Mouse (Mus musculus): ENCODE data around the gene Dis3l2.

The Dis3l2 gene

GRCm38 (mm10) chr1:87020714-87021113, 317.1 kb downstream of the Dis3l2 start:
- no peak for DNase-seq

DNA sequence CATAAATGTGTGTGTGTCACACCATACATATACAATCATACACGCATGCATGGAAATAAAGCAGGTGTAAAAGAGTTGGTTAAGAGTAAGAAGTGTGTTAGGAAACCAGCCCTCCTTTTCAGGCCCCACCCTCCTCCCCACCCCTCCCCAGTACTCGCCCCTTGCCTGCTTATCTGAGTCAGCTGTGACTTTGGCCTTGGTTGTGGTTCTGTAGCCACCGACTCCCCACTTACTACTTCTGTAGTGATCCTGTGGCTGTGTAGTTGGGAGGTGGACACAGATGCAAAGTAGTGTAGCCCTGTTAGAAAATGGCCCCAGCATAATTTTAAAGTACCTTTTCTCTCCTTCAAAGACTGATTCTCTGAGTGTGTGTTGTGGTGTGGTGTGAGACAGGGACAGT, 318.0 kb downstream of the Dis3l2 start:
- DNase-seq = no peak

- DNase-seq = no peak
These were observed 319.9 kb downstream of the Dis3l2 start for GRCm38 (mm10) chr1:87023291-87024170.

GRCm38 (mm10) chr1:87025021-87025420, 321.4 kb downstream of the Dis3l2 start:
- DNase-seq = no peak

DNA sequence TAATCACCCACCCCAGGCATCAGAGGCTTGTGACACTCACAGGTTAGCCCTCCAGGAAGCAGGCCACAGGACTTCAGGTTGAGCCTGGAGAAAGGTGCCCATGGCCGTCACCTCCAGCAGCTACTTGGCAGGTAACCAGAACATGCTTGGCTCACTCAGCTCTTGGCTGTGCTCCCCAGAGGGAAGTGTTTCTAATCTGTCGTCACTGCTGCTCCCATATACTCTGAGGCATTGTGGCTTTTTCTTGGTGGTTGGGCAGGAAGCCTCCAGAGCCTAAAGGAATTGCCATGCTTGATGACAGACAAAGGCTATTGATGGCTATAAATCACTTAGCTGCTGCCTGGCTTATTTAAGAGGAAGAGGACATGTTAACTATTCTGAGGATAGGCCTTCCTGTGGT, 325.2 kb downstream of the Dis3l2 start:
- DNase-seq = peak; percentile 57

DNA sequence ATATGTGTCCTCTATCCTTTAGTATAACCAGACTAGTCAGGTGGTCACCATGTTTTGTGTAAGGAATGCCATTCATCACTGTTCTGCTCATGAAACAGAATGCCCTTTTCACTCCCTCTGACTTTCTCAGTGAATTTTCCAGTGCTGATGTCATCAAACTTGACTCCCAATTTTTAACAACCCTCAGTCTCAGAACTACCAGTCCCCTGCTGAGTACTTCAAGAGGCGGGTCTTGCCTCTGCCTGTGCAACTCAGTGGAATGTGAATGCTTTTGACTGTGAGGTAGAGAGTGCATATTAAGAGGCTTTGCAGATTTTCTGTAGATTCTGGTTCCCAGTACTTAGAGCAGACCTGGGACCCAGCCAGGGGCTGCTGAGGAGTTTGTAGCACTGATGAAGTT, 327.0 kb downstream of the Dis3l2 start:
- DNase-seq = no peak

- peak; percentile 71 for DNase-seq
These were observed 328.9 kb downstream of the Dis3l2 start for GRCm38 (mm10) chr1:87032466-87032865.

- DNase-seq = no peak
These were observed 332.0 kb downstream of the Dis3l2 start for GRCm38 (mm10) chr1:87035532-87036161.

- DNase-seq = no peak
These were observed 332.7 kb downstream of the Dis3l2 start for GRCm38 (mm10) chr1:87036334-87036733.

DNA sequence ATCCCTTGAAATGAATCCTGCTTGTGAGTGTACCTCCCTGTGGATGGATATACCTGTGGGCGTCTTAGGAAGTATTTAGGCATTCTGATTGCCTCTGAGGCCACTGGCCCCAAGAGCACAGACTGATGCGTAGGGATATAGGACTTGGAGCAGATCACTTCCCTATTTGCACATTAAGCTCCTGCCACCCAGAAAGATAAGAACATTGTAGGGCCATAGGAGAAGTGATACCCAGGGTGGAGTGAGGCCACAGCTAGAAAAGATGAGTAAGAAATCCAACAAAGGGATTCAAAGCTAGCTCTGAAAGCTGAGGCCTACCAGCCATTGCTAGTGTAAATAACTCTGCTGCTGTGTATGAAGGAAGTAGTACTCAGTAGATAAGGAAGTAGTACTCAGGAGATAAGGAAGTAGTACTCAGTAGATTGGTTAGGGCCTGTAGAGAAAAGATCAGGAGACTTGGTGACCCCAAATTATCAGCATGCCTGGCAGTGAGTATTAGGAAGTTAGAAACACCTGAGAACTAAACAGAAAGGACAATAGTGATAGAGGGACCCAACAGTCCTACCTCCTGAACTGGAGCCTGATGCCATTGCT, 335.0 kb downstream of the Dis3l2 start:
- DNase-seq = no peak

DNA sequence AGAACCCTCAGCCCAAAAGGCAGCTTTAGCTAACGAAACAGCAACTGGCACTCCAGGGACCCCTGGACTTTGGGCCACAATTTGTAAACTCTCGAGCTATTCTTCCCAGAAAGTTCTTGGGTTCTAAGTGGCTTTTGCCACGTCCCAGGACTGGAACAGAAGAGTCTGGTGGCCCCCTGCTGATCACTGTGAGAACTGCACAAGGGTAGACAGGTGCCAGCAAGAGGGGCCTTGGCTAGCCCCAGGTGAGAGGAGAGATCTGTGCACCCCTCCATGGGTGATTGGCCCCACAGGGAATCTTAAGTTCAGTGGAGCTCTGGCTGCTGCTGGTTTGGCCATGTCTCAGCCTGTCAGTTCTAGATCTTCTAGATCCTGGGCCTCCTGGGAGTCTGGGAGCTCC, 337.5 kb downstream of the Dis3l2 start:
- peak; percentile 50 for DNase-seq

DNA sequence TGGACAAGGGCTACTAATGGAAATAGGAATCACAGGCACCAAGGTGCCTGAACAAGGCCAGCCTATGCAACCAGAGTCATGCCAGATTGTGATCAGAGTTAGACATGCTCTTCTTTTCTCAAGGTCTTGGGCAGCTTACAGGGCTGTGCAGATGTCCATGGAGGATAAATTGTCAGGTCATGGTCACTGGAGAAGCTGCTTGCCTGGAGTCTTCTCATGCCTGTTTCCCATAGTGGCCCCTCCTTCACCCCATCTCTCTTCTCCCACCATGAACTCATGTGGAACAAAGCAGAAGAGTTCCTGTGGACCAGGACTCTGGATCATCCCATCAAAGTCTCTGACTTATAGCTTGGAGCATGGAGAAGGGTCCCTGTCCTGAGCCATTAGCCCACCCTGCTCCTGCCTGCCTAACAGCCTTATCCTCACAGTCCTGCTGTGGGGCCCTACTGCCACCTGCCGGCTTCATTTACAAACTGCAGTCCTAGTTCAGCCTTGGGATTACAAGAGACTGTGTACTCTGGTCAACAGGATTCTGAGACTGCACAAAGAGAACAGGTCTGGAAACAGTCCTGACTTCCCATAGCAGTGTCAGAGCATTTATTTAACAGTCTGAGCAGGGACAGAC, 338.3 kb downstream of the Dis3l2 start:
- peak; percentile 74 for DNase-seq

DNA sequence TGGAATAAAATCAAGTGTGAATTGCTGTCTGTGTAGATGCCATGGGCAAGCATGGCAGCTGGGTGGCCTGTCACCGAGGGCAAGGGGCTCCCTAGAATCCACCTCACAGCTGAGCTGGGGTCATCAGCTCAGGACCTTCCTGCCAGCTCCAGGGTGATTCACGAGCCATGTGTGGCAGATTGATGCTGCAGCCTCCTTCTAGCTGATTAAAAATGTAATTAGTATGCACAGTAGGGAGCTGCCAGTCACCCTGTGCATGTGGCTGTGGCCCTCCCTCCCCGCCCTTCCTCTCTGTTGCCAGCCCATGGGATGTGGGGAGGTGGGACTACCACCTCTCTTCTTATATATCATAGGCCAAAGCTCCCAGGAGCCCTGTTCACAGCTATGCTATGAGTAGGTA, 346.5 kb downstream of the Dis3l2 start:
- no peak for DNase-seq

- DNase-seq = no peak
These were observed 347.1 kb downstream of the Dis3l2 start for GRCm38 (mm10) chr1:87050700-87051099.

DNA sequence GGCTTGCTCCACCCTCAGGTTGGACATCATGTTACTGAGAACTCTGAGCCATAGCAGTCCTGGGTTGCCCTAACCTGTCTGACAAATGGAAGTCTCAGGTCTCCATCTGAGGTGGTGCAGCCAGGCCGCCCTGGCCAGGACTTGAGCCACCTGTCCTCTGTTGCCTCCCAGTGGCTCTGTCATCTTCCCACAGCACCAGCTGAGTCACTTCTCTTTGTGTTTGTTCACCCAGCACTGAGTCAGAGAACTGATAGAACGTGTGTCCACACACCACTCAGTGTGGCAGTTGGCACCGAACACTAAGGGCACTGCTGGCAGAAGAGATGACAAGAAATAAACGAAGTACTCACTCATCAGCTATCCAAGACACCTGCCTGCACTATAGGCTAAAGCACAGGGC, 347.8 kb downstream of the Dis3l2 start:
- no peak for DNase-seq

GRCm38 (mm10) chr1:87057075-87057474, 353.5 kb downstream of the Dis3l2 start:
- DNase-seq = no peak

- DNase-seq = no peak
These were observed 355.5 kb downstream of the Dis3l2 start for GRCm38 (mm10) chr1:87059042-87059665.

- no peak for DNase-seq
These were observed 357.3 kb downstream of the Dis3l2 start for GRCm38 (mm10) chr1:87060913-87061312.

- DNase-seq = no peak
These were observed 367.1 kb downstream of the Dis3l2 start for GRCm38 (mm10) chr1:87070720-87071119.

DNA sequence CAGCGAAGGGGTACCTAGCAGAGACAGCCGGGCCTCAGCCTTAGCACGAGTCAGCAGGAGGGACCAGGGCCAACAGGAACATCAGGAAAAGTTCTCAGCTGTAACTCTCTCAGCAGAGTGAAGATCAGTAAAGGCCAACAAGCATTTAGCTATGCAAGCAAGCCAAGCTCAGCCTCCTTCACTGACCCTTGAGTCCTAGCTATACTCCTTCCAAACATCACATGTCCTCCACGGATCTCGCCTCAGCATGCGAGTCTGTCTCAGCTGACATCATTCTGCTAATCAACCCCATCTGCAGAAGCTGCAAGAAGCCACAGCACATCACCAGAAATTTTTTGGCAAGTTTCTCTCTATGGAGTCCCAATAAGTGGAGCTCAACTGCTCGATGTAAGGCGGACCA, 370.2 kb downstream of the Dis3l2 start:
- DNase-seq = no peak

- DNase-seq = no peak
These were observed 382.6 kb downstream of the Dis3l2 start for GRCm38 (mm10) chr1:87086196-87086595.

DNA sequence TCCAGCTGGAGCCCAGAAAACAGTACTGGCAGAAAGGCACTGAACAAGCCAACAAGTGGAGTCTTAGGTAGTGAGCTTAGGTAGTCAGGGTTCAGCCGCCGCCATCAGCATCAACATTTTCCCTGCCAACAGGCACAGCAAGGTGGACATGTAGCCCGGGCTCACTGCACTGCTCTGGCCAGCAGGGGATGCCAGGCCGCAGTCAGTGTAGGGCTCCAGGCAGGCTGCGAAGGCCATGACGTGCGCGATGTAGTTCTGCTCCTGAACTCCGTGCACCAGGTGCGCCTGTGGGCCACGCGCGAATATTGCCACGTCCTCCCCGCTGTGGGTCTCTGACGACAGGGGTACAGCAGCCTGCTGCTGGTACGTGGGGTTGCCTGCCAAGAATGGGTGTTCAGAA, 383.4 kb downstream of the Dis3l2 start:
- no peak for DNase-seq

GRCm38 (mm10) chr1:87089251-87089650, 385.6 kb downstream of the Dis3l2 start:
- DNase-seq = no peak

Measured in cerebellum, adult 8-10 months (tissue).